Mouse (Mus musculus) hindbrain, postnatal 0 days (tissue): ENCODE results near the gene Fat2. TPM values are rescaled to one million over a fixed set of nuclear protein-coding genes. Genes with fewer than 3 reads are reported as not detected.

Experiments
- ATAC-seq: fragments of 200-750 bp; cut with Nextera tagmentation; 2 replicates; pipeline ENCODE4 v1.8.0; 2017; ENCODE audit warnings: mild to moderate bottlenecking, moderate TSS enrichment, moderate library complexity
- DNase-seq: peaks from one replicate; pipeline ENCODE4 v3.0.0-alpha.2; 2015; ENCODE audit warnings: low spot score
- H3K27ac ChIP-seq: fragments of 300-500 bp; sonication (generic); 2 replicates; pipeline ENCODE4 v1.5.1; 2014; ENCODE audit warnings: mild to moderate bottlenecking
- H3K27me3 ChIP-seq: fragments of 300-500 bp; sonication (generic); 2 replicates; pipeline ENCODE4 v1.6.1; 2014; ENCODE audit warnings: low read length, mixed read lengths; ENCODE audit not compliant: insufficient read depth
- H3K36me3 ChIP-seq: fragments of 300-500 bp; sonication (generic); 2 replicates; pipeline ENCODE4 v1.6.1; 2014; ENCODE audit warnings: low read length, mixed read lengths; ENCODE audit not compliant: insufficient read depth
- H3K4me1 ChIP-seq: fragments of 300-500 bp; sonication (generic); 2 replicates; pipeline ENCODE4 v1.6.1; 2014; ENCODE audit warnings: antibody characterized with exemption, low read length, mixed read lengths; ENCODE audit not compliant: insufficient read depth
- H3K4me2 ChIP-seq: fragments of 300-500 bp; sonication (generic); 2 replicates; pipeline ENCODE4 v1.6.1; 2014; ENCODE audit warnings: low read depth, mild to moderate bottlenecking, low read length, moderate library complexity, mixed read lengths
- H3K4me3 ChIP-seq: fragments of 300-500 bp; sonication (generic); 2 replicates; pipeline ENCODE4 v1.5.1; 2014; ENCODE audit warnings: low read length
- H3K9ac ChIP-seq: fragments of 300-500 bp; sonication (generic); replicated peaks from 2 replicates; pipeline ENCODE4 v1.6.1; 2014; ENCODE audit warnings: mild to moderate bottlenecking, low read length, moderate library complexity, mixed read lengths
- H3K9me3 ChIP-seq: fragments of 300-500 bp; sonication (generic); 2 replicates; pipeline ENCODE4 v1.6.1; 2016; ENCODE audit warnings: low read length, mixed read lengths
- CTCF ChIP-seq: IDR thresholded peaks from 2 replicates; pipeline ENCODE4 v1.5.1; 2016; ENCODE audit warnings: antibody characterized with exemption, control low read depth, low read depth
- WGBS: fragments of 180-500 bp; shearing (Covaris S2); extraction: QIAGEN DNeasy Blood & Tissue Kit; methylation state at CpG from one replicate; pipeline ENCODE4 v1.1.7; 2014; 5-methylcytosine and 5-hydroxymethylcytosine counted together
- polyA plus RNA-seq: library from polyadenylated mRNA; unstranded; fragments of >200 nt; fragmentation: Nextera tagmentation; extraction: Ambion mirVana; gene quantifications from 2 replicates; pipeline ENCODE4 v1.2.1, GENCODE M21; 2015
- total RNA-seq: library from RNA; depleted of rRNA; stranded (reverse); fragments of >200 nt; gene quantifications from 2 replicates; pipeline ENCODE4 v1.2.3, GENCODE M21; 2014

The Fat2 gene
- total and polyA plus RNA-seq, 2 experiments from 2014 or later: 0.78 to 21.0 TPM

GRCm38 (mm10) chr11:55234288-55234687 lies 102.1 kb downstream of the Fat2 start:
- Histone ChIP-seq H3K4me1 (no peaks in the 10 kb centered on the region), H3K27me3 (no peaks in the 10 kb centered on the region), H3K4me3 (no peak overlapping the region), H3K9me3 (no peaks in the 10 kb centered on the region), H3K4me2 (no peak overlapping the region), H3K36me3 (peaks cover 10% of the 10 kb centered on the region; the same call in 1 of the 2 replicates), H3K9ac (no peak overlapping the region), H3K27ac (no peak overlapping the region)
- TF ChIP-seq CTCF: no peak
- DNase-seq (peak; percentile 18), ATAC-seq (no peak)
- WGBS: 72% methylated on average over 7 of the region's 7 CpGs

- Histone ChIP-seq H3K36me3 (peaks cover 15% of the 10 kb centered on the region; the same call in 1 of the 2 replicates), H3K9ac (no peak overlapping the region), H3K27ac (no peak overlapping the region), H3K9me3 (no peaks in the 10 kb centered on the region), H3K4me1 (no peaks in the 10 kb centered on the region), H3K4me3 (no peak overlapping the region), H3K27me3 (no peaks in the 10 kb centered on the region), H3K4me2 (no peak overlapping the region)
- ATAC-seq: no peak
- TF ChIP-seq CTCF: no peak
- DNase-seq: no peak
- WGBS: 97% methylated on average over 6 of the region's 6 CpGs
These were observed 105.3 kb downstream of the Fat2 start for GRCm38 (mm10) chr11:55231034-55231433.

GRCm38 (mm10) chr11:55221306-55221705 lies 115.1 kb downstream of the Fat2 start:
- Histone ChIP-seq H3K27me3 (no peaks in the 10 kb centered on the region), H3K27ac (no peak overlapping the region), H3K36me3 (peaks cover 63% of the 10 kb centered on the region; the same call in 1 of the 2 replicates), H3K9me3 (no peaks in the 10 kb centered on the region), H3K4me2 (no peak overlapping the region), H3K4me1 (no peaks in the 10 kb centered on the region), H3K9ac (no peak overlapping the region), H3K4me3 (no peak overlapping the region)
- DNase-seq (no peak), ATAC-seq (no peak)
- no peak for TF ChIP-seq CTCF
- WGBS: 95% methylated on average over 7 of the region's 7 CpGs

DNA sequence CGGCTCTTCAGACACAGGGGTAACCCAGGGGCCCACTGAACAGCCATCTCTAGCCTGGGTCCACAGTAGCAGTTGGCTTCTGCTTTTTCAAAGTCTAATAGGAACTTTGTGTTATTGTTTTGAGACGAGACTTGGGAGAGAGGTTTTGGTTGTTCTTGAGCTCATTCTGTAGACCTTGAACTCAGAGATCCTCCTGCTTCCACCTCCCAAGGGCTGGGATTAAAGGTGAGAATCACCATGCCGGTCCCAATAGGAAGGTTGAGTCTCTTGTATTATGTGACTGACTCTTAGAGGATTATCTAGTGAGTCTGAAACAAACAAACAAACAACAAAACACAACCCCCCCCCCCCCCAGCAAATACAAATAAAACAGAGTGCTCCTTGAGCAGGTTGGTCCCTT lies 117.9 kb downstream of the Fat2 start:
- Histone ChIP-seq H3K27me3 (no peaks in the 10 kb centered on the region), H3K36me3 (peaks cover 40% of the 10 kb centered on the region; the same call in 1 of the 2 replicates), H3K4me1 (no peaks in the 10 kb centered on the region), H3K27ac (no peak overlapping the region), H3K4me3 (no peak overlapping the region), H3K9ac (no peak overlapping the region), H3K9me3 (no peaks in the 10 kb centered on the region), H3K4me2 (no peak overlapping the region)
- 88% methylated on average over 3 of the region's 3 CpGs for WGBS
- TF ChIP-seq CTCF: no peak
- ATAC-seq: no peak
- DNase-seq: no peak

GRCm38 (mm10) chr11:55217880-55218279 lies 118.5 kb downstream of the Fat2 start:
- 80% methylated on average over 7 of the region's 7 CpGs for WGBS
- peaks cover 39% of the 10 kb centered on the region; the same call in 1 of the 2 replicates for H3K36me3 ChIP-seq
- no peak overlapping the region for H3K4me2 ChIP-seq
- ATAC-seq: no peak
- no peaks in the 10 kb centered on the region for H3K9me3 ChIP-seq
- no peak overlapping the region for H3K9ac ChIP-seq
- no peak overlapping the region for H3K4me3 ChIP-seq
- TF ChIP-seq CTCF: no peak
- no peaks in the 10 kb centered on the region for H3K27me3 ChIP-seq
- no peak overlapping the region for H3K27ac ChIP-seq
- no peaks in the 10 kb centered on the region for H3K4me1 ChIP-seq
- no peak for DNase-seq

DNA sequence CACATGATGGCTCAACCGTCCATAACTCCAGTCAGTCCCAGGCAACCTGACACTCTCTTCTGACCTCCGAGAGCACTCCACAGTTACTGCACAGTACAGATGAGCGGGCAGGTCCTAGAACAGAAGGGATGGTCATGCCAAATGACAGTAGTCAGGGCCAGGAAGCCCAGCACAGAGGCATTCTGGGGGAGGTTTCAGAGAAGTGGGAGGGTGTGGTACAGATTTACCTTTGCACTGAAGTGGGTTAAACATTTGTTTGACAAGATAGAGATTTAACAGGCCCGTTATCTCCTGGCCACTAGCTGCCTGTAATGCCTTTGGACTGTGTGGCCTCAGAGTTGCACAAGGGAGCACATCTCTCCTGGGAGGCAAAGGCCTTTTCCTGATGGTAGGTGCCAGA lies 118.9 kb downstream of the Fat2 start:
- TF ChIP-seq CTCF: no peak
- H3K27me3 ChIP-seq: no peaks in the 10 kb centered on the region
- no peak overlapping the region for H3K27ac ChIP-seq
- no peak for ATAC-seq
- no peak overlapping the region for H3K9ac ChIP-seq
- H3K4me3 ChIP-seq: no peak overlapping the region
- DNase-seq: no peak
- H3K36me3 ChIP-seq: peaks cover 34% of the 10 kb centered on the region; the same call in 1 of the 2 replicates
- H3K9me3 ChIP-seq: no peaks in the 10 kb centered on the region
- H3K4me2 ChIP-seq: no peak overlapping the region
- WGBS: 88% methylated on average over 4 of the region's 4 CpGs
- no peaks in the 10 kb centered on the region for H3K4me1 ChIP-seq

DNA sequence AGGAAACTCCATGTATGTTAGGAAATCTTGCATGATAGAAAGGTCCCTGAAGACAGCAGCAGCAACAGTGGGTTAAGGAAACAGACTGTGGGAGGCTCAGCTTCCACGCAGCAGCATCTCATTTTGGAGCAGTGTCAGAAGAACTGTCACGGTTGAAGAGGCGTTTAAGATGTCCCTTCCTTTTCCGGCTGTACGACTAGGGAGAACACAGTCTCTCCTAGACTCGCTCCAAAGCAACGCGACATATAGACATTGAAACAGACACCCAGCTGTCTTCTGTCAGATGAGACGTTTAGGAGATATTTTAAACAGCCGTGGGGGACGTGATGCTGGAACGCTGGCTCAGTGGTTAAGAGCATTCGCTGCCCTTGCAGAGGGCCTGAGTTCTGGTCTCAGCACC lies 119.5 kb downstream of the Fat2 start:
- H3K27ac ChIP-seq: no peak overlapping the region
- H3K4me1 ChIP-seq: no peaks in the 10 kb centered on the region
- H3K9ac ChIP-seq: no peak overlapping the region
- no peaks in the 10 kb centered on the region for H3K27me3 ChIP-seq
- 69% methylated on average over 13 of the region's 13 CpGs for WGBS
- TF ChIP-seq CTCF: no peak
- H3K4me3 ChIP-seq: no peak overlapping the region
- no peak overlapping the region for H3K4me2 ChIP-seq
- H3K36me3 ChIP-seq: peaks cover 31% of the 10 kb centered on the region; the same call in 1 of the 2 replicates
- no peaks in the 10 kb centered on the region for H3K9me3 ChIP-seq
- DNase-seq: no peak
- no peak for ATAC-seq
